Mouse (Mus musculus) layer of hippocampus, postnatal 14 days (tissue): ENCODE results near the gene Tekt2. TPM values are rescaled to one million over a fixed set of nuclear protein-coding genes. Genes with fewer than 3 reads are reported as not detected.

Experiments used
- DNase-seq, 2 experiments: peaks; one replicate each; pipeline ENCODE4 v3.0.0; 2021 to 2022; ENCODE audit warnings: low spot score in 2 of 2, mixed read lengths in 1 of 2
- total RNA-seq, 2 experiments: library from RNA; stranded (reverse); gene quantifications; 2 replicates each; pipeline ENCODE4 v1.2.3; 2021

Tekt2 gene
- total RNA-seq, 2 experiments from 2014 or later = 1.9 to 2.2 TPM

- DNase-seq = no peak
Measured at GRCm38 (mm10) chr4:126275681-126276131, 49.8 kb downstream of the Tekt2 start.

- DNase-seq = no peak
Measured at GRCm38 (mm10) chr4:126275081-126275480, 50.4 kb downstream of the Tekt2 start.

- DNase-seq = no peak
Measured at GRCm38 (mm10) chr4:126273753-126274152, 51.7 kb downstream of the Tekt2 start.

Other genes starting within 250 kb of the Tekt2 start
- 10 to 100 TPM; 12.9 to 13.1 TPM for gene Lsm10, start 229.1 kb downstream of the Tekt2 start, total RNA-seq
- 10 to 100 TPM; 20.8 to 21.3 TPM for gene Stk40, start 221.7 kb downstream of the Tekt2 start, total RNA-seq
- 1 to 10 TPM; 6.5 to 6.7 TPM for gene Eva1b, start 177.9 kb downstream of the Tekt2 start, total RNA-seq
- 1 to 10 TPM; 1.2 to 1.8 TPM for gene Sh3d21, start 162.2 kb downstream of the Tekt2 start, total RNA-seq
- gene Thrap3, start 122.9 kb downstream of the Tekt2 start, total RNA-seq = 100 to 1,000 TPM; 142 to 149 TPM
- 100 to 1,000 TPM; 222 to 233 TPM for gene Map7d1, start 69.3 kb downstream of the Tekt2 start, total RNA-seq
- gene Trappc3, start 63.4 kb downstream of the Tekt2 start, total RNA-seq = 10 to 100 TPM; 83.9 to 88.2 TPM
- gene Col8a2, start 38.9 kb downstream of the Tekt2 start, total RNA-seq = 1 to 10 TPM; 1.9 to 8.4 TPM
- gene Adprhl2, start 4.0 kb downstream of the Tekt2 start, total RNA-seq = 10 to 100 TPM; 25.8 to 26.1 TPM
- gene Ago3, start 103.9 kb upstream of the Tekt2 start, total RNA-seq = 10 to 100 TPM; 35.7 to 37.6 TPM
- gene Ago1, start 142.9 kb upstream of the Tekt2 start, total RNA-seq = 10 to 100 TPM; 71.6 to 71.7 TPM
- gene Ago4, start 207.8 kb upstream of the Tekt2 start, total RNA-seq = 1 to 10 TPM; 6.4 to 6.7 TPM
- gene Clspn, start 231.2 kb upstream of the Tekt2 start, total RNA-seq = 1 to 10 TPM; 2.5 to 2.6 TPM